Mouse (Mus musculus) liver, adult 2 months (tissue): ENCODE data around the gene Wnt2.

Experiments
- CTCF ChIP-seq: fragments of 200-500 bp; IDR thresholded peaks from 2 replicates; pipeline ENCODE4 v1.5.1; 2011; ENCODE audit warnings: low read depth, low read length, control low read depth
- POLR2A ChIP-seq: fragments of 200-500 bp; IDR thresholded peaks from 2 replicates; pipeline ENCODE4 v1.6.1; 2011; ENCODE audit warnings: low read length, control low read depth; ENCODE audit not compliant: insufficient read depth; ENCODE audit errors: extremely low read depth

- TF ChIP-seq POLR2A = no peak
- no peak for TF ChIP-seq CTCF
Observed at GRCm38 (mm10) chr6:17963455-17963854, 66.9 kb downstream of the Wnt2 start.
